Mouse (Mus musculus) hindbrain, postnatal 0 days (tissue): ENCODE measurements around the gene Cacnb4. TPM values are rescaled to one million over a fixed set of nuclear protein-coding genes. Genes with fewer than 3 reads are reported as not detected.
A peak's percentile ranks its signal among the peaks of the same experiment; 100 is the strongest.

Experiments used
- ATAC-seq: fragments of 200-750 bp; cut with Nextera tagmentation; 2 replicates; pipeline ENCODE4 v1.8.0; 2017; ENCODE audit warnings: mild to moderate bottlenecking, moderate TSS enrichment, moderate library complexity
- DNase-seq: peaks from one replicate; pipeline ENCODE4 v3.0.0-alpha.2; 2015; ENCODE audit warnings: low spot score
- H3K27ac ChIP-seq: fragments of 300-500 bp; sonication (generic); 2 replicates; pipeline ENCODE4 v1.5.1; 2014; ENCODE audit warnings: mild to moderate bottlenecking
- H3K27me3 ChIP-seq: fragments of 300-500 bp; sonication (generic); 2 replicates; pipeline ENCODE4 v1.6.1; 2014; ENCODE audit warnings: low read length, mixed read lengths; ENCODE audit not compliant: insufficient read depth
- H3K36me3 ChIP-seq: fragments of 300-500 bp; sonication (generic); 2 replicates; pipeline ENCODE4 v1.6.1; 2014; ENCODE audit warnings: low read length, mixed read lengths; ENCODE audit not compliant: insufficient read depth
- H3K4me1 ChIP-seq: fragments of 300-500 bp; sonication (generic); 2 replicates; pipeline ENCODE4 v1.6.1; 2014; ENCODE audit warnings: antibody characterized with exemption, low read length, mixed read lengths; ENCODE audit not compliant: insufficient read depth
- H3K4me2 ChIP-seq: fragments of 300-500 bp; sonication (generic); 2 replicates; pipeline ENCODE4 v1.6.1; 2014; ENCODE audit warnings: low read depth, mild to moderate bottlenecking, low read length, moderate library complexity, mixed read lengths
- H3K4me3 ChIP-seq: fragments of 300-500 bp; sonication (generic); 2 replicates; pipeline ENCODE4 v1.5.1; 2014; ENCODE audit warnings: low read length
- H3K9ac ChIP-seq: fragments of 300-500 bp; sonication (generic); replicated peaks from 2 replicates; pipeline ENCODE4 v1.6.1; 2014; ENCODE audit warnings: mild to moderate bottlenecking, low read length, moderate library complexity, mixed read lengths
- H3K9me3 ChIP-seq: fragments of 300-500 bp; sonication (generic); 2 replicates; pipeline ENCODE4 v1.6.1; 2016; ENCODE audit warnings: low read length, mixed read lengths
- CTCF ChIP-seq: IDR thresholded peaks from 2 replicates; pipeline ENCODE4 v1.5.1; 2016; ENCODE audit warnings: antibody characterized with exemption, control low read depth, low read depth
- WGBS: fragments of 180-500 bp; shearing (Covaris S2); extraction: QIAGEN DNeasy Blood & Tissue Kit; methylation state at CpG from one replicate; pipeline ENCODE4 v1.1.7; 2014; 5-methylcytosine and 5-hydroxymethylcytosine counted together
- polyA plus RNA-seq: library from polyadenylated mRNA; unstranded; fragments of >200 nt; fragmentation: Nextera tagmentation; extraction: Ambion mirVana; gene quantifications from 2 replicates; pipeline ENCODE4 v1.2.1, GENCODE M21; 2015
- total RNA-seq: library from RNA; depleted of rRNA; stranded (reverse); fragments of >200 nt; gene quantifications from 2 replicates; pipeline ENCODE4 v1.2.3, GENCODE M21; 2014

Gene Cacnb4
- total and polyA plus RNA-seq, 2 experiments from 2014 or later, result 9.7 to 12.8 TPM

GRCm38 (mm10) chr2:52556298-52556960 is 120.2 kb downstream of the Cacnb4 start:
- no peak overlapping the region for H3K9ac ChIP-seq
- peak; percentile 42 for DNase-seq
- no peaks in the 10 kb centered on the region for H3K27me3 ChIP-seq
- 75% methylated on average over 20 of the region's 20 CpGs for WGBS
- H3K4me1 ChIP-seq, result peaks cover 3% of the 10 kb centered on the region; the same call in 1 of the 2 replicates
- no peaks in the 10 kb centered on the region for H3K9me3 ChIP-seq
- TF ChIP-seq CTCF, result no peak
- ATAC-seq, result no peak
- H3K36me3 ChIP-seq, result no peaks in the 10 kb centered on the region
- H3K4me2 ChIP-seq, result peak overlapping the region; percentile 62
- no peak overlapping the region for H3K27ac ChIP-seq
- peak overlapping the region; percentile 49 for H3K4me3 ChIP-seq

GRCm38 (mm10) chr2:52548401-52548800 is 128.2 kb downstream of the Cacnb4 start:
- TF ChIP-seq CTCF, result no peak
- WGBS, result 90% methylated on average over 3 of the region's 3 CpGs
- H3K36me3 ChIP-seq, result no peaks in the 10 kb centered on the region

GRCm38 (mm10) chr2:52547331-52547730 is 129.3 kb downstream of the Cacnb4 start:
- H3K9ac ChIP-seq, result no peak overlapping the region
- H3K36me3 ChIP-seq, result no peaks in the 10 kb centered on the region
- H3K9me3 ChIP-seq, result no peaks in the 10 kb centered on the region
- H3K4me1 ChIP-seq, result no peaks in the 10 kb centered on the region
- no peak for TF ChIP-seq CTCF
- H3K4me2 ChIP-seq, result no peak overlapping the region
- no peak for DNase-seq
- no peak overlapping the region for H3K4me3 ChIP-seq
- ATAC-seq, result no peak
- WGBS, result 84% methylated on average over 11 of the region's 11 CpGs
- H3K27ac ChIP-seq, result no peak overlapping the region
- no peaks in the 10 kb centered on the region for H3K27me3 ChIP-seq

More at GRCm38 (mm10) chr2:52548401-52548800, 128.2 kb downstream of the Cacnb4 start:
- no peak overlapping the region for H3K4me2 ChIP-seq
- no peak overlapping the region for H3K4me3 ChIP-seq
- no peaks in the 10 kb centered on the region for H3K9me3 ChIP-seq
- no peak for DNase-seq
- H3K9ac ChIP-seq, result no peak overlapping the region
- no peak overlapping the region for H3K27ac ChIP-seq
- H3K4me1 ChIP-seq, result no peaks in the 10 kb centered on the region
- no peak for ATAC-seq
- no peaks in the 10 kb centered on the region for H3K27me3 ChIP-seq

- H3K9ac ChIP-seq, result no peak overlapping the region
- no peak overlapping the region for H3K4me2 ChIP-seq
- H3K36me3 ChIP-seq, result no peaks in the 10 kb centered on the region
Measured at GRCm38 (mm10) chr2:52544527-52544926, 132.1 kb downstream of the Cacnb4 start.

GRCm38 (mm10) chr2:52541068-52541467 is 135.6 kb downstream of the Cacnb4 start:
- ATAC-seq (no peak), DNase-seq (no peak)
- no peak overlapping the region for H3K9ac ChIP-seq
- H3K4me1 ChIP-seq, result no peaks in the 10 kb centered on the region
- no peaks in the 10 kb centered on the region for H3K9me3 ChIP-seq
- WGBS, result 84% methylated on average over 4 of the region's 4 CpGs
- no peak for TF ChIP-seq CTCF
- H3K4me3 ChIP-seq, result no peak overlapping the region
- H3K36me3 ChIP-seq, result no peaks in the 10 kb centered on the region
- no peak overlapping the region for H3K27ac ChIP-seq
- H3K27me3 ChIP-seq, result no peaks in the 10 kb centered on the region
- no peak overlapping the region for H3K4me2 ChIP-seq

More at GRCm38 (mm10) chr2:52544527-52544926, 132.1 kb downstream of the Cacnb4 start:
- TF ChIP-seq CTCF, result no peak
- no peak overlapping the region for H3K4me3 ChIP-seq
- WGBS, result 86% methylated on average over 2 of the region's 2 CpGs
- no peaks in the 10 kb centered on the region for H3K4me1 ChIP-seq
- no peak for DNase-seq
- no peaks in the 10 kb centered on the region for H3K27me3 ChIP-seq
- no peak overlapping the region for H3K27ac ChIP-seq
- no peak for ATAC-seq
- H3K9me3 ChIP-seq, result no peaks in the 10 kb centered on the region

GRCm38 (mm10) chr2:52539318-52539717 is 137.3 kb downstream of the Cacnb4 start:
- Histone ChIP-seq H3K27me3 (no peaks in the 10 kb centered on the region), H3K36me3 (no peaks in the 10 kb centered on the region), H3K27ac (no peak overlapping the region), H3K9me3 (no peaks in the 10 kb centered on the region), H3K4me3 (no peak overlapping the region), H3K4me1 (no peaks in the 10 kb centered on the region), H3K4me2 (no peak overlapping the region), H3K9ac (no peak overlapping the region)
- WGBS, result 79% methylated on average over 6 of the region's 6 CpGs
- ATAC-seq, result no peak
- TF ChIP-seq CTCF, result no peak
- DNase-seq, result no peak

- H3K36me3 ChIP-seq, result no peaks in the 10 kb centered on the region
- no peaks in the 10 kb centered on the region for H3K27me3 ChIP-seq
- no peak for DNase-seq
- no peaks in the 10 kb centered on the region for H3K9me3 ChIP-seq
- H3K9ac ChIP-seq, result no peak overlapping the region
- no peak overlapping the region for H3K27ac ChIP-seq
- no peak for TF ChIP-seq CTCF
- H3K4me3 ChIP-seq, result no peak overlapping the region
- no peak for ATAC-seq
- no peak overlapping the region for H3K4me2 ChIP-seq
- WGBS, result 84% methylated on average over 3 of the region's 3 CpGs
- no peaks in the 10 kb centered on the region for H3K4me1 ChIP-seq
Measured at GRCm38 (mm10) chr2:52537645-52538044, 139.0 kb downstream of the Cacnb4 start.
